Mouse (Mus musculus) MEL (cell line): ENCODE measurements around the gene Usp32. TPM values are rescaled to one million over a fixed set of nuclear protein-coding genes. Genes with fewer than 3 reads are reported as not detected.

Experiments
- DNase-seq: peaks from one replicate; pipeline ENCODE4 v3.0.0; 2011; ENCODE audit warnings: low read depth, low spot score
- H3K27ac ChIP-seq: 2 replicates; pipeline ENCODE4 v1.5.1; 2012; ENCODE audit warnings: low read depth, mild to moderate bottlenecking, control low read depth, low read length, moderate library complexity; ENCODE audit not compliant: control insufficient read depth
- H3K27me3 ChIP-seq, 2 experiments: fragments of 150-350 bp in 1 of 2; sonication (generic) in 1 of 2; 2 replicates each; pipeline ENCODE4 v1.6.1; 2012; ENCODE audit warnings: low read length in 2 of 2, mild to moderate bottlenecking in 2 of 2, improper control_type of control experiment in 1 of 2, moderate library complexity in 1 of 2; ENCODE audit not compliant: insufficient read depth in 2 of 2, control insufficient read depth in 1 of 2
- H3K36me3 ChIP-seq, 2 experiments: 2 replicates each; pipeline ENCODE4 v1.6.1; 2012 to 2014; ENCODE audit warnings: low read length in 2 of 2, improper control_type of control experiment in 1 of 2, inconsistent platforms in 1 of 2, mild to moderate bottlenecking in 1 of 2; ENCODE audit not compliant: insufficient read depth in 2 of 2, control insufficient read depth in 1 of 2
- H3K4me1 ChIP-seq, 2 experiments: fragments of 150-350 bp in 1 of 2; sonication (generic) in 1 of 2; 2 replicates each; pipeline ENCODE4 v1.6.1; 2012; ENCODE audit warnings: low read length in 2 of 2, improper control_type of control experiment in 1 of 2, mild to moderate bottlenecking in 1 of 2; ENCODE audit not compliant: insufficient read depth in 2 of 2, control insufficient read depth in 1 of 2
- H3K4me3 ChIP-seq, 2 experiments: fragments of 150-350 bp in 1 of 2; sonication (generic) in 1 of 2; 2 replicates each; pipeline ENCODE4 v1.5.1; 2012; ENCODE audit warnings: low read depth in 2 of 2, low read length in 2 of 2, mild to moderate bottlenecking in 2 of 2, moderate library complexity in 2 of 2, control low read depth in 1 of 2, improper control_type of control experiment in 1 of 2; ENCODE audit not compliant: control insufficient read depth in 1 of 2, insufficient read depth in 1 of 2
- H3K79me2 ChIP-seq: 2 replicates; pipeline ENCODE4 v1.6.1; 2012; ENCODE audit warnings: mild to moderate bottlenecking, low read length, moderate library complexity; ENCODE audit not compliant: control insufficient read depth, poor library complexity, insufficient read depth
- H3K9ac ChIP-seq: 2 replicates; pipeline ENCODE4 v1.6.1; 2012; ENCODE audit warnings: low read depth, mild to moderate bottlenecking, control low read depth, low read length, moderate library complexity; ENCODE audit not compliant: control insufficient read depth, poor library complexity, severe bottlenecking
- H3K9me3 ChIP-seq: fragments of 150-350 bp; sonication (generic); replicated peaks from 2 replicates; pipeline ENCODE4 v1.6.1; 2012; ENCODE audit warnings: mild to moderate bottlenecking, low read length, improper control_type of control experiment, moderate library complexity; ENCODE audit not compliant: insufficient read depth
- BHLHE40 ChIP-seq: IDR thresholded peaks from 2 replicates; pipeline ENCODE4 v1.6.1; 2012; ENCODE audit warnings: low read depth, mild to moderate bottlenecking, inconsistent platforms, low read length, improper control_type of control experiment, borderline replicate concordance
- CHD1 ChIP-seq: IDR thresholded peaks from 2 replicates; pipeline ENCODE4 v1.6.1; 2012; ENCODE audit warnings: low read depth, mild to moderate bottlenecking, inconsistent platforms, low read length, improper control_type of control experiment
- ELF1 ChIP-seq: IDR thresholded peaks from 2 replicates; pipeline ENCODE4 v1.6.1; 2014; ENCODE audit warnings: low read depth, mild to moderate bottlenecking, inconsistent platforms, low read length, improper control_type of control experiment, moderate library complexity
- EP300 ChIP-seq, 2 experiments: IDR thresholded peaks; 2 replicates each; pipeline ENCODE4 v1.6.1; 2011; ENCODE audit warnings: improper control_type of control experiment in 2 of 2, low read length in 2 of 2, low read depth in 1 of 2, mild to moderate bottlenecking in 1 of 2
- GATA1 ChIP-seq: IDR thresholded peaks from 2 replicates; pipeline ENCODE4 v1.6.1; 2011; ENCODE audit warnings: low read depth, low read length, improper control_type of control experiment
- MAZ ChIP-seq: IDR thresholded peaks from 2 replicates; pipeline ENCODE4 v1.6.1; 2012; ENCODE audit warnings: low read depth, mild to moderate bottlenecking, inconsistent platforms, low read length, improper control_type of control experiment
- MYB ChIP-seq: IDR thresholded peaks from 2 replicates; pipeline ENCODE4 v1.6.1; 2011; ENCODE audit warnings: mild to moderate bottlenecking, low read depth, low read length, improper control_type of control experiment
- MYC ChIP-seq: IDR thresholded peaks from 2 replicates; pipeline ENCODE4 v1.6.1; 2011; ENCODE audit warnings: low read depth, mild to moderate bottlenecking, low read length, improper control_type of control experiment, moderate library complexity
- POLR2AphosphoS2 ChIP-seq: IDR thresholded peaks from 2 replicates; pipeline ENCODE4 v1.6.1; 2011; ENCODE audit warnings: low read length, improper control_type of control experiment
- RCOR1 ChIP-seq: IDR thresholded peaks from 2 replicates; pipeline ENCODE4 v1.6.1; 2012; ENCODE audit warnings: low read depth, mild to moderate bottlenecking, inconsistent platforms, low read length, improper control_type of control experiment
- TAL1 ChIP-seq: IDR thresholded peaks from 2 replicates; pipeline ENCODE4 v1.6.1; 2012; ENCODE audit warnings: mild to moderate bottlenecking, inconsistent platforms, low read length, moderate library complexity, mixed read lengths
- TBP ChIP-seq: IDR thresholded peaks from 2 replicates; pipeline ENCODE4 v1.8.0; 2011; ENCODE audit warnings: low read depth, low read length, improper control_type of control experiment
- TCF12 ChIP-seq: IDR thresholded peaks from 2 replicates; pipeline ENCODE4 v1.6.1; 2014; ENCODE audit warnings: low read depth, mild to moderate bottlenecking, inconsistent platforms, low read length, improper control_type of control experiment, moderate library complexity
- ZC3H11A ChIP-seq: IDR thresholded peaks from 2 replicates; pipeline ENCODE4 v1.6.1; 2012; ENCODE audit warnings: low read depth, mild to moderate bottlenecking, inconsistent platforms, low read length, improper control_type of control experiment
- ZMIZ1 ChIP-seq: IDR thresholded peaks from 2 replicates; pipeline ENCODE4 v1.6.1; 2012; ENCODE audit warnings: low read depth, mild to moderate bottlenecking, inconsistent platforms, low read length, improper control_type of control experiment, moderate library complexity
- ZNF384 ChIP-seq: IDR thresholded peaks from 2 replicates; pipeline ENCODE4 v1.6.1; 2012; ENCODE audit warnings: low read depth, mild to moderate bottlenecking, inconsistent platforms, low read length, improper control_type of control experiment
- polyA plus RNA-seq, 2 experiments: library from polyadenylated mRNA; stranded (reverse) in 1 of 2; unstranded in 1 of 2; fragments of >175 nt in 1 of 2; fragments of >200 nt in 1 of 2; gene quantifications; 2 replicates each; pipeline versions ENCODE4 v1.2.1 to v1.2.4; 2012; ENCODE audit warnings: low replicate concordance in 2 of 2, low read depth in 1 of 2; ENCODE audit not compliant: insufficient read length in 2 of 2, insufficient read depth in 1 of 2, missing spikeins in 1 of 2
- total RNA-seq: library from RNA; depleted of rRNA; stranded (reverse); fragments of 300-350 nt; gene quantifications from 2 replicates; pipeline ENCODE4 v1.2.3, GENCODE M21; 2012

Gene Usp32
- total and polyA plus RNA-seq, 3 experiments = 11.3 to 11.5 TPM; not detected in 1

DNA sequence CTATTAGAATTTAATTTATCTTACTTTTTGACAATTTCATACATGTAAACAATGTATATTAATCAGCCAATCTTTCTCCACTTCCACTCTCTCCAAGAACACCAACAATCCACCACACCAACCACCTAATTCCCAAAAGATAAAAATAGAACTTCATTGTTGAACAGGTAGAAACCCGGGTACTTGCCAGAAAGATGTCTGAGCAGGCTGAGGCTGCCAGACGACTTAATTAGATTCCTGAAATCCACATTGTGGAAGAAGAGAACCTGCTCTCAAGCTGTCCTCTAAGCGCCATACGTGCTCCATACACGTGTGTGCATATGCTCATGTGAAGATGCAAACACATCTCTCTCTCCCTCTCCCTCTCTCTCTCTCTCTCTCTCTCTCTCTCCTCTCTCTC, 83.1 kb downstream of the Usp32 start:
- Histone ChIP-seq H3K9ac (no peak overlapping the region), H3K27ac (no peak overlapping the region), H3K9me3 (no peaks in the 10 kb centered on the region), H3K4me3 (no peak overlapping the region), H3K27me3 (no peaks in the 10 kb centered on the region)
- no peak for DNase-seq
- TF ChIP-seq POLR2AphosphoS2 (no peak), MAZ (no peak), TAL1 (no peak), CHD1 (no peak), TBP (no peak)
- TF ChIP-seq, all 39 proteins: peak for 0
- H3K36me3 ChIP-seq = peaks cover 17 to 20% of the 10 kb centered on the region in 2 experiments
- peaks cover 0 to 5% of the 10 kb centered on the region in 2 experiments; a peak in 3 of 4 replicates for H3K4me1 ChIP-seq
- no peaks in the 10 kb centered on the region for H3K79me2 ChIP-seq

DNA sequence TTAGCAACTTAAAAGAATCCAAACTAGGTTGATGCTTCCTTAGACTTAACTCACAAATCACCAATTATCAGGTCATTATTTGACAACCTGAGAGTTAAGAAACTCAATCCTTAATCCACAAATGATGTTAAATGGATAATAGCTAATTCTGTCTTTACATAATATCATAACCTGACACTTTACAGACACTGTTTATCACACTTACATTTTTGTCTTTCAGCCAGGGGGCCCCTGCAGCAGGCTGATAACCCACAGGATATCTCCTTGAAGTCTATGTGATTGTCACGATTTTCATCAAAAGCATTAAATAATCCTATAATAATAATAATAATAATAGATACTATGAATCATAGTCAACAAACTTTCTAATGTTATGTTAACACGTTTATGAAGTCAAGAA, 84.4 kb downstream of the Usp32 start:
- Histone ChIP-seq H3K27ac (no peak overlapping the region), H3K4me1 (peaks cover 0 to 2% of the 10 kb centered on the region in 2 experiments; a peak in 2 of 4 replicates), H3K36me3 (peaks cover 12 to 24% of the 10 kb centered on the region in 2 experiments), H3K9me3 (no peaks in the 10 kb centered on the region), H3K27me3 (no peaks in the 10 kb centered on the region), H3K4me3 (no peak overlapping the region), H3K79me2 (no peaks in the 10 kb centered on the region), H3K9ac (no peak overlapping the region)
- TF ChIP-seq ELF1 (no peak), EP300 (IDR thresholded peaks at IDR 0.05; ENCODE audit: low read depth in 1 of 2, low read length in 2 of 2) (peak in 1 of 2 experiments; percentile 47; a peak in 1 of 4 replicates), RCOR1 (peak; percentile 9; the same call in 1 of the 2 replicates), MYB (no peak), TCF12 (peak; percentile 66; the same call in 1 of the 2 replicates), GATA1 (peak; percentile 54; the same call in 1 of the 2 replicates), ZC3H11A (no peak)
- no peak for DNase-seq

DNA sequence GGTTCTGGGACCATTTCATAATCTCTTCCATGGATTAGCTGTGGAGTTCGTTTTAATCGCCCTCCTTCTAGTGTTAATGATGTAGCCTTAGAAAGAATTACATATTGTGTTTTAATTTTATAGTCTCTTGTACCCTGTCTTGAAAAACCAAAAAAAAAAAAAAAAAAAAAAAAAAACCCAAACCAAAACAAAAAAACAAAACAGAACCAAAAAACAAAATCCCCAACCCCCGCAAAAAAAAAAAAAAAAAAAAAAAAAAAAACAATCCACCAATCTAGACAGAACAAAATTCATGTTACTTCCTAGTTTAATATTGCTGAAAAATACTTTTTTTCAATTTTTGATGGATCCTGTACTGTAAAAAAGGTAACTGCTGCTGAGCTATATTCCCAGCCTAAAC, 100.7 kb downstream of the Usp32 start:
- no peaks in the 10 kb centered on the region for H3K27me3 ChIP-seq
- H3K27ac ChIP-seq = no peak overlapping the region
- H3K9me3 ChIP-seq = no peaks in the 10 kb centered on the region
- H3K79me2 ChIP-seq = no peaks in the 10 kb centered on the region
- peaks cover 0 to 35% of the 10 kb centered on the region in 2 experiments; a peak in 2 of 4 replicates for H3K36me3 ChIP-seq
- no peaks in the 10 kb centered on the region for H3K4me1 ChIP-seq
- TF ChIP-seq ZC3H11A (no peak), BHLHE40 (no peak), GATA1 (no peak), MYC (no peak), ZNF384 (0 out of 2 replicates have a peak, but pooled peaks have one; percentile 19), EP300 (IDR thresholded peaks at IDR 0.05; ENCODE audit: low read depth in 1 of 2, low read length in 2 of 2) (no peak), ZMIZ1 (no peak), CHD1 (no peak)
- TF ChIP-seq, all 39 proteins: peak for 1
- Histone ChIP-seq H3K4me3 (no peak overlapping the region), H3K9ac (no peak overlapping the region)
- no peak for DNase-seq
